Mouse (Mus musculus) lung, adult 2 months (tissue): ENCODE measurements around the gene Glt6d1. TPM values are rescaled to one million over a fixed set of nuclear protein-coding genes. Genes with fewer than 3 reads are reported as not detected.

Source experiments
- DNase-seq: peaks from one replicate; pipeline ENCODE4 v3.0.0; 2022
- H3K4me1 ChIP-seq: fragments of 200-500 bp; 2 replicates; pipeline ENCODE4 v1.6.1; 2011; ENCODE audit warnings: low read length; ENCODE audit not compliant: control insufficient read depth, insufficient read depth
- H3K4me3 ChIP-seq: fragments of 200-500 bp; replicated peaks from 2 replicates; pipeline ENCODE3; 2011; ENCODE audit warnings: low read depth, mild to moderate bottlenecking, control low read depth, low read length; ENCODE audit errors: extremely low read depth
- CTCF ChIP-seq: fragments of 200-500 bp; IDR thresholded peaks from 2 replicates; pipeline ENCODE4 v1.5.1; 2011; ENCODE audit warnings: mild to moderate bottlenecking, low read length, control low read depth; ENCODE audit not compliant: insufficient read depth
- POLR2A ChIP-seq: fragments of 200-500 bp; IDR thresholded peaks from 2 replicates; pipeline ENCODE4 v1.6.1; 2011; ENCODE audit warnings: low read depth, mild to moderate bottlenecking, control low read depth, low read length, borderline replicate concordance; ENCODE audit errors: extremely low read depth
- WGBS: fragments of 180-500 bp; shearing (Covaris S2); methylation state at CpG from one replicate; pipeline ENCODE4 v1.1.7; 2018; 5-methylcytosine and 5-hydroxymethylcytosine counted together
- polyA plus RNA-seq: library from polyadenylated mRNA; depleted of rRNA; stranded (reverse); fragments of >200 nt; gene quantifications from 2 replicates; pipeline ENCODE4 v1.2.3, GENCODE M21; 2012; rRNA removed

Glt6d1 gene
- polyA plus RNA-seq, 1 experiment = not detected

- Histone ChIP-seq H3K4me3 (no peak overlapping the region), H3K4me1 (no peaks in the 10 kb centered on the region)
- TF ChIP-seq CTCF = no peak
- no peak for TF ChIP-seq POLR2A
- DNase-seq = no peak
- WGBS = 68% methylated on average over 3 of the region's 3 CpGs
These were observed 39.7 kb downstream of the Glt6d1 start for GRCm38 (mm10) chr2:25775991-25776390.

- WGBS = 68% methylated on average over 2 of the region's 2 CpGs
- H3K4me3 ChIP-seq = no peak overlapping the region
- no peak for DNase-seq
- TF ChIP-seq CTCF (no peak), POLR2A (no peak)
- H3K4me1 ChIP-seq = no peaks in the 10 kb centered on the region
These were observed 41.0 kb downstream of the Glt6d1 start for GRCm38 (mm10) chr2:25774640-25775039.

- no peak for DNase-seq
- WGBS = 73% methylated on average over 2 of the region's 2 CpGs
- no peak overlapping the region for H3K4me3 ChIP-seq
- TF ChIP-seq POLR2A = no peak
- no peak for TF ChIP-seq CTCF
- no peaks in the 10 kb centered on the region for H3K4me1 ChIP-seq
These were observed 42.1 kb downstream of the Glt6d1 start for GRCm38 (mm10) chr2:25773507-25773906.

GRCm38 (mm10) chr2:25767764-25768163, 47.9 kb downstream of the Glt6d1 start:
- no peak for TF ChIP-seq POLR2A
- TF ChIP-seq CTCF = no peak
- H3K4me3 ChIP-seq = no peak overlapping the region
- 71% methylated on average over 4 of the region's 4 CpGs for WGBS
- DNase-seq = no peak
- H3K4me1 ChIP-seq = no peaks in the 10 kb centered on the region

- Histone ChIP-seq H3K4me3 (no peak within 1 kb of the TSS), H3K4me1 (no peaks in the 10 kb centered on the region)
- 20% methylated on average over 2 of the region's 2 CpGs for WGBS
- TF ChIP-seq CTCF (no peak), POLR2A (no peak)
- DNase-seq = no peak
These were observed 50.4 kb downstream of the Glt6d1 start, which contains the start of gene Lcn3 for GRCm38 (mm10) chr2:25765269-25765668. Gene Lcn3 (plus strand): TSS chr2:25765569.

- DNase-seq = no peak
- Histone ChIP-seq H3K4me1 (no peaks in the 10 kb centered on the region), H3K4me3 (no peak overlapping the region)
- TF ChIP-seq CTCF (no peak), POLR2A (no peak)
- 54% methylated on average over 4 of the region's 4 CpGs for WGBS
These were observed 57.5 kb downstream of the Glt6d1 start for GRCm38 (mm10) chr2:25758064-25758625.

DNA sequence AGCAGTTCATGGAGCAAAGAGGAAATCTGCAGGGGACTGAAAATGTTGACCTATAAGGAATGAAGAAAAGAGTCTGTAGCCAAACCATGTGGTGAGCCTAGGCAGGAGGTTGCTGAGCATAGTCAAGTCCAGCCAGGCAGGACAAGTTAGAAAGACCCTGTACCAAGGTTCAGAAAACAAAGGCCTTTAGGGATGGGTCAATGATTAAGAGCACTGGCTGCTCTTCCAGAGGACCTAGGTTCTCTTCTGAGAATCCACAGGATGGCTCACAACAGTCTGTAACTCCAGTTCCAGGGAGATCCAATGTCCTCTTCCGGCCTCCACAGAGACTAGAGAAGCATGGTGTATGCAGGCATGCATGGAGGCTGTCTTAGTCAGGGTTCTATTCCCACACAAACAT, 61.4 kb downstream of the Glt6d1 start:
- 92% methylated on average over 1 of the region's 1 CpGs for WGBS
- TF ChIP-seq POLR2A = no peak
- no peak for TF ChIP-seq CTCF
- Histone ChIP-seq H3K4me1 (no peaks in the 10 kb centered on the region), H3K4me3 (no peak overlapping the region)
- DNase-seq = no peak

Other genes starting within 250 kb of the Glt6d1 start
- 10.2 and 11.5 TPM in 2 replicates for gene Mamdc4, start 241.0 kb downstream of the Glt6d1 start, polyA plus RNA-seq
- 32.7 and 59.6 TPM in 2 replicates for gene Phpt1, start 240.6 kb downstream of the Glt6d1 start, polyA plus RNA-seq
- 0.31 and 0.34 TPM in 2 replicates for gene Ajm1, start 234.1 kb downstream of the Glt6d1 start, polyA plus RNA-seq
- gene Rabl6, start 207.3 kb downstream of the Glt6d1 start, polyA plus RNA-seq = 53.4 and 62.2 TPM in 2 replicates
- not detected in 2 replicates for gene Ccdc183, start 198.2 kb downstream of the Glt6d1 start, polyA plus RNA-seq
- gene Tmem141, start 193.8 kb downstream of the Glt6d1 start, polyA plus RNA-seq = 15.0 and 17.0 TPM in 2 replicates
- 3.5 and 8.2 TPM in 2 replicates for gene Fcna, start 187.8 kb downstream of the Glt6d1 start, polyA plus RNA-seq
- gene Lcn8, start 162.7 kb downstream of the Glt6d1 start, polyA plus RNA-seq = not detected in 2 replicates
- gene Lcn5, start 157.9 kb downstream of the Glt6d1 start, polyA plus RNA-seq = not detected in 2 replicates
- gene Lcn6, start 139.1 kb downstream of the Glt6d1 start, polyA plus RNA-seq = not detected in 2 replicates
- not detected in 2 replicates for gene Lcn10, start 133.1 kb downstream of the Glt6d1 start, polyA plus RNA-seq
- not detected in 2 replicates for gene Obp2a, start 115.8 kb downstream of the Glt6d1 start, polyA plus RNA-seq
- 39.5 and 49.7 TPM in 2 replicates for gene Bmyc, start 109.1 kb downstream of the Glt6d1 start, polyA plus RNA-seq
- gene Obp2b, start 78.8 kb downstream of the Glt6d1 start, polyA plus RNA-seq = not detected in 2 replicates
- not detected in 2 replicates for gene Lcn3, start 50.3 kb downstream of the Glt6d1 start, polyA plus RNA-seq
- gene Lcn11, start 38.8 kb downstream of the Glt6d1 start, polyA plus RNA-seq = not detected in 2 replicates
- not detected in 2 replicates for gene Gm13539, start 33.6 kb downstream of the Glt6d1 start, polyA plus RNA-seq
- gene Lcn9, start 7.3 kb upstream of the Glt6d1 start, polyA plus RNA-seq = not detected in 2 replicates
- gene Sohlh1, start 31.4 kb upstream of the Glt6d1 start, polyA plus RNA-seq = not detected in 2 replicates
- 0.06 and 0.40 TPM in 2 replicates for gene Kcnt1, start 47.9 kb upstream of the Glt6d1 start, polyA plus RNA-seq
- gene Camsap1, start 167.4 kb upstream of the Glt6d1 start, polyA plus RNA-seq = 7.7 and 7.9 TPM in 2 replicates
- 29.3 and 38.1 TPM in 2 replicates for gene Ubac1, start 205.9 kb upstream of the Glt6d1 start, polyA plus RNA-seq